Mouse (Mus musculus) hematopoietic stem cell, adult 5-6 weeks (primary cell): ENCODE data around the gene Wdr63. TPM values are rescaled to one million over a fixed set of nuclear protein-coding genes. Genes with fewer than 3 reads are reported as not detected.

Experiments used
- ATAC-seq, 2 experiments: fragments of 125-278 bp in 1 of 2; replicated peaks in 1 of 2; 2 replicates each; pipeline ENCODE4 v1.8.0; 2016 to 2017; ENCODE audit warnings: inconsistent platforms in 2 of 2, mild to moderate bottlenecking in 2 of 2, moderate number of reproducible peaks in 2 of 2, low read depth in 1 of 2, moderate TSS enrichment in 1 of 2; ENCODE audit not compliant: low FRiP score in 2 of 2, poor library complexity in 2 of 2, severe bottlenecking in 2 of 2, insufficient read depth in 1 of 2, low TSS enrichment in 1 of 2
- total RNA-seq: library from RNA; stranded (forward); fragments of 172-1452, 232-1000 nt; gene quantifications from 2 replicates; pipeline ENCODE4 v1.2.3, GENCODE M21; 2017

Gene Wdr63
- total RNA-seq, 1 experiment from 2014 or later: not detected

DNA sequence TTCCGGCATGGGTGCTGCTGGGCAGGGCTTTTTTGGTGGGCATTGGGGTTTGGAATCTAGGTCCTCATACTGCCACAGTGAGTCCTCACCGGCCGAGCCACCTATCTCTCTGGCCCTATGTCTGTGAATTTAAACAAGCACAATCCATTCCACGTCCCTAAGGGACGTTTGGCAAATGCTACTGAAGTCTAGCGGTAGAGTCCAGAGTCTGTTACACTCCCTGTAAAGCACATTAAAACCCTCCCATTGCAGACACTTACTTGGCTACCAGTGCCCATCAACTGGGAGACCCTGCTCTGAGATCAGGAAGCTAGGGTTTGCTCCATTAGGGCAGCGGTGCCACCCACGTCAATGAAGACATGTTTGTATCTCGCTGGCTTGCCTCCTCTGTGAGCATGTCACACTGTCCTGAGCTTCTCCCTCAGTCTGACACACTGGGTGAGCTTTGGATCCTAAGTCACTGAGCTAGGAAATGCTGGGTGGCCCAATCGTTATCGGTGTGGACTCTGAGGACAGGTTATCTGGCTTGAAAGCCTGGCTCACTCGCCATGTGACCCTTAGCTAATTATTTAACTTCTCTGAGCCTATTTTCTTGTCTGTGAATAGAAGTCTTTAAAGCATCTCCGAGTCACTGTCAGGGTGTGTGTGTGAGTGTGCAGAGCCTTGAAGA, 16.8 kb downstream of the Wdr63 start:
- no peak for ATAC-seq

DNA sequence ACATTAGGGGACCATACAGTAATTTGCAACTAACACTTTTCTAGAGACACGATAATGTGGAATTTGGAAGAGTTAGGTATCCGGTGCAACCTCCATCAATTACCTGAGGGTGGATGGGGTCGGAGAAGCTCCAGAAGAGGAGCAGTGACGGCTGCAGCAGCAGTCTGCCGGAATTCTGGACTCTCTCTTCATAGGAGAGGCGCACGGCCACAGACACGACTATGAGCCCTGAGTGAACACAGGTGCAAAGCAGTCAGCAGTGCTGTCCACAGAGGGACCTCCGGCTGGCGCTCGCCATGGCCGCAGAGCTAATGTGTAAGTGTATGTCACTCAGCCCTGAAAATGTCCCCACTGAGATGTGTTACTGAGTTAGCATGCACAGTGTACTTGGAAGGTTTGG, 27.7 kb downstream of the Wdr63 start:
- ATAC-seq: no peak

DNA sequence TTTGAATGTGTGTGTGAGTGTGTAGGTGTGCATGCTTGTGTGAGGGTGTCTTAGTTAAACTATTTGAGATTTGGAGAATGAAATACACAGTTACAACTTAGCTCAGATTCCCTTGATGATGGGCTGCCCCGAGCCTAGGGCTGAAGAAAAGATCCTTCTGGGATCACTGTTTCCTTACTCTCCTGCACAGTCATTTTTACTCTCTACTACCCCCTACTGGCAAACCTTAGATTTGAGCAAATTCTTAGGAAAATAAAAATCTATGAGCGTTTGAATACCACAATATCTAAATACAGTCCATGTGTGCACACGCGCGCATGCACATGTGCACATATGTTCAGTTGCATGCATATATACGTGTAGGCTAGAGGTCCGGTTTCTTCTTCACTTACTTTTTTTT, 35.1 kb downstream of the Wdr63 start:
- peak in 1 of 2 experiments; percentile 39; a peak in 1 of 4 replicates for ATAC-seq

DNA sequence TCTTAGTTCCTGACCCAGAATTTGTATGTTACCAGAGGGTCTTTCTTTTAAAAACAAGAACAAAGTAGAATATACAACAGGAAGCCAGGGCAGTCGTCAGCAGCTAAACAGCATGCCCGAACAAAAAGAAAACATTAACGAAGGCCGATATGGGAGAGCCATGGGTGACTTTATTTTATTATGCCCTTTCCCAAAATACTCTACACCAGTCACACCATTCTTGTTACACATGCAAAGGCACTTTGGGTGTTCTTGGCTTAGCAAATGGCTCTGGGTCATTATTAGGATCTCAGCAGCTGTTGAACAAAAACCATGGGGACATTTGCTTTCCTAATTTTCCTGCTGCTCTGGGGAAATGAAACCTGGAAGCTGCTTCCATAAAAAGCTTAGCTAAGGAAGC, 38.7 kb downstream of the Wdr63 start:
- ATAC-seq: no peak

DNA sequence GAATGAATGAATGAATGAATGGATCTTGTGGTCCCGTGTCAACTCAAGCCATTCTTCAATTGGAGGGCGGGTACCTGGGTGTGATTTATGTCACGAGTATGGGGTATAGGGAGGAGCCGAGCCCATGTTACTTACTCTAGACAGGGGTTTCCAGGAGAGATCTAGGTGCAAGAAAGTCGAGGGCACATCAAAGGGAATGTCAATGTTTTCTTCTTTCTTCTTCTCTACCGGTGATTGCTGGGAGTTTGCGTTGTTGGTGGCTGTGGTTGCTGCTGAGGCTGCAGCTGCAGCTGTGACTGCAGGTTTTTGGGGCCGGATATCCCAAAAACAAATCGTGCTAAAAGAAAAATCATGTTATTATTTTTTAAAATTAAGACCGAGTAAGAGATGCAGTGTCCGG, 44.8 kb downstream of the Wdr63 start:
- ATAC-seq: no peak

DNA sequence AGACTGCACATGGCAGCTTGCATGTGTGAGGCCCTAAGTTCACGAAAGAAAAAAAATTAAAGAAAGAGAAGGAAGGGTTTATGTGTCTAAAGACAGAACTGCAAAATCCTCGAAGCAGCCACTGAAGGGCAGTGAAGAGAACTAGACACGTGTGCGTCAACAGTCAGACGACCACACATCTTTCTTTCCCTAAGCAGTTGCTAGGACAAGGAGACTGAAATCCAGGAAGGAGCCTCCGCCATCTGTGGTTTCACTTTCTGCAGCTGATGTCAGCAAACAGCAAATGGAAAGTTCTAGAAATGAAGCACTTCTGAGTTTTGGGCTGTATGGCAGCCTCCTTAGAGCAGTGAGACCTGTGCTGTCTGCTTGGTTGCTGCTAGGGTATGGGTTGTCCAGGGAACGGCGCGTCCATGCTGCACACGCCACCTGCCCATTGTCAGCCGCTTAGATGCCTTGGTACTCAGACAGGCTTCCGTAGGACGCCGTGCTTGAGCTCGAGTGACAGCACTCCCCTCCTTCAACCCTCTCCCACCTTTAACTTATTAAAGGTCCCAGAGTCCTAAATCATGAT, 48.5 kb downstream of the Wdr63 start:
- ATAC-seq: no peak

DNA sequence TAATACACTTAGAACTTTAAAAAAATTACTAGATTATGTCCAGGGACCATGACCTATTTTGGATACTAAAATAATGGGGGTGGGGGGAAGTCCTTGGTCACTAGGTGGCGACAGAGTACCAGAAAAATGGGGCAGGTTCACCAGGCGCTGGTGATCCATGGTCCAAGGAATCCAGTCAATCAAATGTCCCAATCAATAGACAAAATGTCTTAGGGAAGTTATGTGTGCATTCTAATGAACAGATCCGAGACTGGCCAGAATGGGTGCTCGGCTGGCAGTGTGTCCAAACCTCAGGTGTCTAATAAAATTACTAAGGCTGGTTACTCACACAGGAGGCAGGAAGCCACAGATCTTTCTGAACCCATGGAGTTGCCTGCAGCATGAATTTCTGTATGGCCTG, 49.7 kb downstream of the Wdr63 start:
- ATAC-seq: peak in 1 of 2 experiments; percentile 76; a peak in 1 of 4 replicates

DNA sequence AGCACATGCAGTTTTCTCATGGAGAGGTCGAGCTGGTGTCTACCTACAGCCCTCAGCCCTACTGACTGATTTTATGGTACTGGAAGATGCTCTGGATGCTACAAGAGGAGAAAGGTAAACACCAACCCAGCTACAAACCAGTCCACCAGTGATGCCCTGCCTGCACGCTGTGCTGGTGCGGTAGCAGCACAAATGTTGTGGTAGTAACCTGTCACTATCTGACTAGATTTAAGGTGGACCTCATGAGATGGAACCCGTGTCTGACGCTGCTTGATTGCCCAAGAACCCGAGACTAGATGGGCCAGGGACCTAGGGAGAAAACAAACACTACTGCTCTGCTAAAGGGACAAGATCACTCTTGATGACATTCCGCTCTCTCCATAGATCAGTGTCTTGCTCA, 50.8 kb downstream of the Wdr63 start:
- ATAC-seq: no peak

DNA sequence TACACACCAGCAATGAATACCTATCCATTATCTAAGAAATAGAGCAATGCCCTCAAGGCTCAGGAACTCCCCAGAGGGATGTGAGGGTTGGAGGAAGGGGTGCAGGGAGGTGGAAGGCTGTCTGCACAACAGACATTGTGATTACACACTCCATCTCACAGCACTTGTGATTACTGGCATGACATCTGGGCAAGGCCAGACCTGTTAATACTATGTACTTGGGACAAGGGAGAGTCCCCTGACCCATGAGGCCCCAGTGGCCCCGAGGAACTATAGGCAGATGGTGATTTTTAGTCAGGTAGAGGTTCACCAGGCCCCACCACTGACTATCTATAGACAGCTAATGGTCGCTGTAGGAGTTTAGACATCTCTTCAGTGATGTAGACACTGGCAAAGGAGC, 54.1 kb downstream of the Wdr63 start:
- ATAC-seq: no peak

DNA sequence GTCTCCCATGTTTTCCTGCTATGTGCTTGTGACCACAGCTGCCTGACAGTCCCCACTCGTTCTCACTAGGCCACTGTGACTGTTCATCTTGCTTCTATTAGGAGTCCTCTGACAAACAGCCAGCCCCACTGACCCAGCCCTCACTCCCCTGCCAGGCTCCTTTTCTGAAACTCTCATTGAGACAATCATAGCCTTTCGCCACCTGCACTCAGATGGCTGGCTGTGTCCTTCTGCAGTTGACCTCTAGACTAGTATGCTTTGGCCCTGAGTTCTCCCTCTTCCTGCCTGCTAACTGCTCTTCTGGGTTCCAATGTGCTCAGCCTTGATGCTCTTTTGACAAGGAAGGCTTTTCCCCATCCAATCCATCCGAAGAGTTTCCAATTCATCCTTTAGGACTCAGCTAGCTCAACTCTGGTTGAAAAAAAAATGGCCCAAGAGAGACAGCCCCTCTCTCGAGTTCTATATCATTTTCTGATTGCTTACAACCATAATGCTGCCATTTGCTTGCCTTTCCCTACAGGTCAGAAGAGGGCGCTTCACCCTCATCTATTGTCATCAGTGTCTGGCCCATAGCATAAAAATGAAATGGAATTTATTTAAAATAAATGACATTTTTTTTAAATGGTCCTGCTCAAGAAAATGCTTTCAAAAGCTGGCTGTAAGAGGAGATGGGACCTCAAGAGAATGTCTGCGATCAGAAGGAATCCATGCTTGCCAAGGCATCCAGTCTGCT, 54.7 kb downstream of the Wdr63 start:
- ATAC-seq: no peak

DNA sequence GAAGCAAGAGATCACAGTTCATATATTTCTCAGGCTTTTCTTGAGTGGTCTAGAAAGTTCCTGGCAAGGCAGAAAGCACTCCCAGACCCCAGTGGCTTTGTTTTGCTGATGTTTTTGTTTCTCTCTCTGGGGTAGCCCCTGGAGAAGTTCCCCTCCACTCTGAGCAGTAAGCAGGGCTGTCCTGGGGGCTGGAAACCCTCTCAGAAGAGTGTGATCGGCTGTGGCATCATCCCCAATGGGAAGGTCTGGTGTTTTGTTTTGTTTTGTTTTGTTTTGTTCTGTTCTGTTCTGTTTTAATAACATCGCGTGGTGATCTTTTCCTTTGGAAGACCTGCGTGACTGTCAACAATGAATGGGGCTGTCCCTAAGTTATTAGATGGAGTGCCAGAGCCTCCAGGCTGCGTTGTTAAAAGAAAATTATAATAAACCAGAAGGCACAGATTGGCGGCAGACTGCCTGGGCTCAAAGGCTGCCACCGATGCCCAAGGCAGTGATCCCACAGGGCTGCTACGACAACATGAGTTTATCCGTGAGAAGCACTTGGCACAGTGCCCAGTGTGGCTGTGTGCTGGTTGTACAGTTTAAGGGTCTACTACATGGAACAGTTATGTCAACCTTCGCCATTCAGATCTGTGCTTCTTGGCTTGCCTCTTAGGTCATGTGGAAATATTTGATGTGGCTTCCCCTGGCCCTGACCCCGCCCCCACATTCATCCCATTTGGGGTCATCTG, 56.5 kb downstream of the Wdr63 start:
- no peak for ATAC-seq

DNA sequence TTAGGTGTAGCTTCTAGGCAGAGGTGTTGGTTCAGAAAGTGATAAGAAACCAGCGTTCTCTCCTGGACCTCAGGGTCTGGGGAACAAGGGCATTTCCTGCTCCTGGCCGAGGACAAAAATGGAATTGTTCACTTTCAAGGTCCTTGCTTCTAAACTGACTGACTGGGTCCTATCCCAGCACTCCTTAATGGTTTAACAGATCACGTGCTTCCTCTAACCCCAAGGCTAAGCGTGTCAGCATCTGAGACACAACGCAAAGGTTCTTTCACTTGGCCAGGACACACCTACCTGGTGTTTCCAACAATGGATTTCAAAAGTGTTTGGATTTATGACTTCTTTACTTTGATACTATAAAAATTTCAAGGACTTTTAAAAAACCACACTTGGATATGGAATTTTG, 58.0 kb downstream of the Wdr63 start:
- ATAC-seq: no peak

DNA sequence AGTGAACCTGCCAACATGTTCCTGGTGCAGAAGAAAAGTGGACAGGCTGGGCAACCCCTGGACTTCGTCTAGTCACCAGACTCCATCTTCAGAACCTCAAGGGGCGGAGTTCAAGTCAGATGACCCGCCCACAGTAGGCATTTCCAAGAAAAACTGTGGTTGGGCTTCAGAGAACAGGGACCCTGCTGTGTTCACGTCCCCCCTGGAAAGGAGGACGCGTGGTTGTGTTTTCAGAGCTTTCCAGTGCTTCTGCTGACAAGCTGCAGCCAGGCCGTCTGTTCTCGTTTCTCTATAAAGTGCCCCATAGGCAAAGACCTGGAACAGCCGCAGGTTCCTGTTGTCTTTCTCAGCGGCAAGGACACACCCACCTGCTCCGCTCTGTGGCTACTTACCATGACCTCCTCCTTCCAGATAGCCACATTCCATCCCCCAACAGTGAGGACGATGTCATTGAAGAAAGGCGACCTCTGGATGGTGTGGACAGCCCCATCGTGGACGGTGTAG, 60.2 kb downstream of the Wdr63 start:
- peak; percentile 66 to 75 for ATAC-seq

DNA sequence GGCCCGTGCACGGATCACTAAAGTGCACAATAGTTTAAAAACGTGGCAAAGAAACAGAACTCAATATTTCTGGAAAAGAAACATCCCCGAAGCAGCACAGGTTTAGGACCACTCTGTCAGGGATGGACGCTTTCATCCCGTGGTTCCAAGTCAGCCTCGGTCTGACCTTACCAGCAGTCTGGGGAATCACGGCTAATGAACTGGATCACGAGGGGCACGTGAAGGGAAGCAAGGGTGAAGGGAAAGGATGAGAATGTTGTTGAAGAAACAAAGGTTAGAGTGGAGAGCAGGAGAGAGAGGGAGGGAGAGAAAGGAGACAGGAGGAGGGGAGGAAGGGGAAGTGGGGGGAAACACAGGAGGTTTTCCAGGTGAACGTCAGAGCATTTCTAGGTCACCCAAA, 61.9 kb downstream of the Wdr63 start:
- ATAC-seq: no peak

DNA sequence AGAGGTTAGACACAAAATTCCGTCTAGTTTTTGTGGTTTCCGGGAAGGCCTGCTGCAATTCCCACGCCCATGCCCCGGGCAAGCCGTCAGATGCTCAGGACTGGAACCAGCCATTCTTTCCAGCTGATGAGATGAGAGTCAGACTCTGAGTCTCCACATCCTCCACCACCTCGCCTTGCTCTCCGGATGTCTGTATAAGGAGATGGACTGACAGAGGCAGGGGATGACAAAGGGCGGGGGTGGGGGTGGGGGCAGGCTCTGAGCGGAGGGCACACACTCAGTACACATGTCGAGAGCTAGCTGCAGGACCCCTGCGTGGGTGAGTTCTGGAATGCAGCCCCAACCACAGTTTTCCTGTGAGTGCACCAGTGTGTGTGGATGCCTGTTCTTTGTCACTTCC, 63.0 kb downstream of the Wdr63 start:
- peak; percentile 35 to 42; a peak in 2 of 4 replicates for ATAC-seq

DNA sequence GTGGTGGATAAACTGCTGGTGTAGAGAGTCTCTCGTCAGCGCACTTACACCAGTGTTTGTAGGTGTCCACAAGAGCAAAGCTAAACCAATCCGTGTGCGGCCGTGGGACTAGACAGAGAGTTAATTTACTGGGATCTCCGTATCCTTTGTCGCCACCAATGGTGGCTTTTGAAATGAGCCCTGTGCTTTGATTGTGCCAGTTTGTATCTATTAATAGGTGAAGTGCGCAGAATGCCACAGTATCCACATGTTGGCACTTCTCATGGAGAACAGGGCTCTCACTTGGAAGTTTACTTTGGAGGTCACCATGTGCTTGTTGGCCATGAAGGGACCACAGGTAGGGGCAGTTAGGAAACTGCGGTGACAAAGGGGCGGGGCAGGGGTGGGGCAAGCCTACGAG, 66.5 kb downstream of the Wdr63 start:
- ATAC-seq: no peak

DNA sequence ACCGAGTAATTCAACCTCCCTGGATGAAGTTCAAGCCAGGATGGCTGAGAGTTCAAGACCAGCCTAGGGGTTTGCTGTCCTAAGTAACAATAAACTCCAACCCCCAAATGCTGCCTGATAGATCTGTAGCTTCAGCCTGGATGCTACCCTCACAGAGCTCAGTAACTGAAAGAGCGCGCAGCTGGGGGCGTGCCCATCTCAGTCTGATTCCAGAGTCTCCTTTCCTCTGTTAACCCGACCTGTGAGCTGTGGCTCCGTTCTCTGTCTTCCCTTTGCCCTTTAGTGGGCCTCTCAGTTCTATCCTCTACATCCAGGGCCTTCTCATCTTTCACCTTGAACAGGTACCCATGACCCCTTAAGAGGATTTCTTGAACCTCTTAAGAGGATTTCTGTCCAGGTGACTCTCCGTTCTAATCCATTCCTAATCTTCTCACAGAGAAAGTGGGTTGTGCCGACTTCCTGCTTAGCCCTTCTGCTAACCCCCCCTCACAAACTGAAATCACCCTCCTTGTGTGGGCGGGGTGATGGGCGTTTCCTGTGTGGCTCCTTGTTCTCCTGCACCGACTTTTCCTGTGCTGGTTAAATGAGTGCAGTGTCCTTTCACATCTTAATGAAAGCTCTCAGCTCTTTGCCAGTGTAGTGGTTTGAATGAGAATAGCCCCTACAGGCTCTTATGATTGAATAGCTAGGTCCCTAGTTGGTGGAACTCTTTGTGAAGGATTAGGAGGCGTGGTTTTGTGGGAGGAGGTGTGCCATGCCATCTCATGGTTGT, 68.6 kb downstream of the Wdr63 start:
- ATAC-seq: peak; percentile 49 to 60
